In genomic region chr12:8455046-8455445, GRCm38 (mm10) we compare ENCODE assay signal across 6 mouse cellular contexts.
"Had no signal": no experiment of that assay in that cellular context is flagged by ENCODE, and none has a peak within 500 bp of the region (broad histone marks: within the 10 kb centered on the region; RNA-seq: fewer than 3 reads in every experiment).

No protein-coding gene starts in this region.

- H3K36me3 ChIP-seq: limb, embryonic 13.5 days had no signal

- H3K9me3 ChIP-seq: limb, embryonic 13.5 days had no signal

- H3K9ac ChIP-seq: limb, embryonic 13.5 days; liver, embryonic 14.5 days; lung, embryonic 14.5 days had no signal

- H3K4me3 ChIP-seq: limb, embryonic 13.5 days had no signal

- H3K4me2 ChIP-seq: limb, embryonic 13.5 days; lung, embryonic 14.5 days had no signal

- DNase-seq: midbrain, embryonic 14.5 days; right cerebral cortex, postnatal 25 days had no signal

- H3K27ac ChIP-seq: kidney, postnatal 0 days; limb, embryonic 13.5 days; liver, embryonic 14.5 days had no signal

- H3K27me3 ChIP-seq: limb, embryonic 13.5 days had no signal
